Mouse (Mus musculus): ENCODE measurements around the gene Kcnh5. TPM values are rescaled to one million over a fixed set of nuclear protein-coding genes. Genes with fewer than 3 reads are reported as not detected.

Gene Kcnh5
- polyA plus RNA-seq (2012; fragmentation: generic; extraction: Trizol): 0.02 TPM

DNA sequence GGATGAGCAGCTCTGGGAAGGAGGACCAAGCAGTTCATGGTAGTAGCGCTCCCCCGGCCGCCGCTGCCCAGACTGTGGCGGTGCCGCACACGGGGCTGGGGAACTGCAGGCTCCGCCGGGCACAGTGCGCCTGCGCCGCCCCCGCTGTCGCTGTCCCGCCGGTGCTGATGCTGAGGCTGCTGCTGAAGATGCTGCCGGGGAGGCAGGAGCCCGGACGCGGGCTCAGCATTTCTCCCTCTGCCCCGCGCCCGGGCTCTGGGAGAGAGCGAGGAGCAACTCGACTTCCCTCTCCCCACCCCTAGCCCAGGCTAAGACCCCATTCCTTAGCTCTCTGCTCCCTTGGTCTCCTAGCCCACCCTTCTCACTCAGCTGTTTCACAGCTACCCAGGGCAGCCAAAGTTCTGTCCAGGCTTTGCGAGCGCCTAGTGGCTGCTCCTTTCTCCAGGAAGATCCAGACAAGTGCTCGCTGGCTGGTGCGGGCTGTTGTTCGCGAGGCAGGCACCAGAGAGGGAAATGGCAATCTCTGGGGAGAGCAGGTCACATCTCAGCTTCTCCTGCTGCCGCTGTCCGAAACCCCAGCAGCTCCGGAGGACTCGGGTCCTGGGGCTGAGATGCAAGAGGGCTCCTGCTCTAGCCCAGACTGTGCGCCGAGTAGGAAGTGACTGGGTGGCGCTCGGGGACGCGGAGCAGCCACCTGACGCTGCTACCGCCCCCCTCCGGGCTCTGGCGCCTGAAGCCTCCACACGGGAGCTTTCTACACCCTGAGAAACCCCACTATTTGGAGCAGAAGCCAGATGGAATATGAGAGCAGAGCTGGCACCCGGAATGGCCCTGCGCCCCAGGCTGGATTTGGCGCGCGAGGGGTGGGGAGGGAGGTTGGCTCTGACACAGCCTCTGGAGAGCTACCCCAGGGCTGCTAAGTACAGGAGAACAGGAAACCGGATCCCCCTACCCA, at the start of gene Kcnh5:
Gene Kcnh5, minus strand, starts transcription at position 642 of the 955 bp plus-strand sequence.
- H3ac ChIP-seq (ENCODE audit: control insufficient read depth, insufficient read length): no peak within 1 kb of the TSS
- no peak within 1 kb of the TSS for H3K4me2 ChIP-seq (ENCODE audit: low read depth)
- H3K27me3 ChIP-seq (ENCODE audit: control insufficient read depth, insufficient read depth, insufficient read length): peaks cover 13% of the 10 kb centered on the region
- no peak within 1 kb of the TSS for H3K4me3 ChIP-seq
- no peaks in the 10 kb centered on the region for H3K36me3 ChIP-seq (ENCODE audit: control insufficient read depth, insufficient read depth)
- TF ChIP-seq MYOD1 (IDR thresholded peaks at IDR 0.05; ENCODE audit: control insufficient read depth in 1 of 3, insufficient read length in 2 of 3, low read depth in 2 of 3) (no peak), E2F4 (IDR thresholded peaks at IDR 0.05; ENCODE audit: insufficient read depth) (no peak), MYOG (IDR thresholded peaks at IDR 0.05; ENCODE audit: control insufficient read depth in 1 of 3, insufficient read depth in 1 of 3, insufficient read length in 2 of 3, low read depth in 2 of 3) (no peak), REST (IDR thresholded peaks at IDR 0.05; ENCODE audit: insufficient read depth, insufficient read length) (no peak), MAX (IDR thresholded peaks at IDR 0.05; ENCODE audit: low read depth) (no peak), POLR2A (IDR thresholded peaks at IDR 0.05; ENCODE audit: insufficient read length, low read depth) (no peak), TCF12 (IDR thresholded peaks at IDR 0.05; ENCODE audit: insufficient read depth, poor library complexity, severe bottlenecking) (no peak), POLR2AphosphoS2 (IDR thresholded peaks at IDR 0.05; ENCODE audit: insufficient read length, low read depth) (no peak), USF1 (IDR thresholded peaks at IDR 0.05; ENCODE audit: low read depth) (no peak), CEBPB (IDR thresholded peaks at IDR 0.05; ENCODE audit: insufficient read depth, poor library complexity, severe bottlenecking) (no peak), SRF (IDR thresholded peaks at IDR 0.05; ENCODE audit: control insufficient read depth, insufficient read length, low read depth) (no peak), TCF3 (IDR thresholded peaks at IDR 0.05; ENCODE audit: insufficient read length, low read depth) (no peak)
- no peaks in the 10 kb centered on the region for H3K79me2 ChIP-seq (ENCODE audit: control insufficient read depth, insufficient read depth)

DNA sequence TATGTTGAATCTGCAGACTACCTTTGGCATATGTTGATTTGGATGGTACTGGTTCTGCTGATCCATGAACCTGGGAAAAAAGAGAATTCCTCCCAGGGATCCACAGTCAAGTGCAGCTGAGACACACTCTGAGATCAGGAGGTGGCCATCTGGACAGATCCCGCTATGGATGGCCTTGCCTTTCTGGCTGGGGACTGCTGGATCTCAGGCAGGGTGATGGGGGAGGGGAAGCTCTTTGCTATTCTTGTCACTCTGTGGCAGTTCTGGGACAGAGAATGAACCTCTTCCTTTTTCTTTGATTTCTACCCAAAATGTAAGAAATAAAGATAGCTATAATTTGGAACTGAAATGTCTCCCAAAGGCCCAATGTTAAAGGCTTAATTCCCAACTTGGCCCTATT, 46.8 kb upstream of the Kcnh5 start:
- H3K79me2 ChIP-seq (ENCODE audit: control insufficient read depth, insufficient read depth): no peaks in the 10 kb centered on the region
- H3K36me3 ChIP-seq (ENCODE audit: control insufficient read depth, insufficient read depth): no peaks in the 10 kb centered on the region
- H3K27me3 ChIP-seq (ENCODE audit: control insufficient read depth, insufficient read depth, insufficient read length): no peaks in the 10 kb centered on the region
- H3K4me2 ChIP-seq (ENCODE audit: low read depth): no peak overlapping the region
- H3ac ChIP-seq (ENCODE audit: control insufficient read depth, insufficient read length): no peak overlapping the region
- H3K4me3 ChIP-seq: no peak overlapping the region
- TF ChIP-seq TCF12 (IDR thresholded peaks at IDR 0.05; ENCODE audit: insufficient read depth, poor library complexity, severe bottlenecking) (no peak), USF1 (IDR thresholded peaks at IDR 0.05; ENCODE audit: low read depth) (no peak), MAX (IDR thresholded peaks at IDR 0.05; ENCODE audit: low read depth) (no peak), SRF (IDR thresholded peaks at IDR 0.05; ENCODE audit: control insufficient read depth, insufficient read length, low read depth) (no peak), E2F4 (IDR thresholded peaks at IDR 0.05; ENCODE audit: insufficient read depth) (no peak), REST (IDR thresholded peaks at IDR 0.05; ENCODE audit: insufficient read depth, insufficient read length) (no peak), POLR2AphosphoS2 (IDR thresholded peaks at IDR 0.05; ENCODE audit: insufficient read length, low read depth) (no peak), MYOD1 (IDR thresholded peaks at IDR 0.05; ENCODE audit: control insufficient read depth in 1 of 3, insufficient read length in 2 of 3, low read depth in 2 of 3) (no peak), MYOG (IDR thresholded peaks at IDR 0.05; ENCODE audit: control insufficient read depth in 1 of 3, insufficient read depth in 1 of 3, insufficient read length in 2 of 3, low read depth in 2 of 3) (no peak)

DNA sequence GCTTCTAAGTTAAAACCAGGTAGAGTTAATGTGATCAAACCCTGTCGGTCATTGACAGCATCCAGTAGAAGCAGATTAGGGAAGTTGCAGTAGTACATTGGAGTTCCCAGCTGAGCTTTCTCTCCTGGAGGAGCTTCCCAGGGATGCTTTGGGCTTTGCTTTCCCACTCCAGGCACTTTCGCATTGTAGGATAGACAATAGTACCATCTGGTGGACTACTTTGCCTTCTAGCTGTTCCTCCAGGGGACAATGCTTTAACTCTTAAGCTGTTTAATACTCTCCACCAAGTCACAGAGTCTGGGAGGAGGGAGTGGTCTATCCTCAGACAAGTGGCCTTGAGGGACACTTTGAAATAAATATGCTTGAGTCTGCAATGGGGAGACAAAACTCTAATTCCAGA, 12.3 kb upstream of the Kcnh5 start:
- no peak overlapping the region for H3K4me3 ChIP-seq
- H3ac ChIP-seq (ENCODE audit: control insufficient read depth, insufficient read length): no peak overlapping the region
- no peak for TF ChIP-seq E2F4 (IDR thresholded peaks at IDR 0.05; ENCODE audit: insufficient read depth)
- no peak overlapping the region for H3K4me2 ChIP-seq (ENCODE audit: low read depth)
- H3K36me3 ChIP-seq (ENCODE audit: control insufficient read depth, insufficient read depth): no peaks in the 10 kb centered on the region
- no peaks in the 10 kb centered on the region for H3K79me2 ChIP-seq (ENCODE audit: control insufficient read depth, insufficient read depth)
- H3K27me3 ChIP-seq (ENCODE audit: control insufficient read depth, insufficient read depth, insufficient read length): no peaks in the 10 kb centered on the region

DNA sequence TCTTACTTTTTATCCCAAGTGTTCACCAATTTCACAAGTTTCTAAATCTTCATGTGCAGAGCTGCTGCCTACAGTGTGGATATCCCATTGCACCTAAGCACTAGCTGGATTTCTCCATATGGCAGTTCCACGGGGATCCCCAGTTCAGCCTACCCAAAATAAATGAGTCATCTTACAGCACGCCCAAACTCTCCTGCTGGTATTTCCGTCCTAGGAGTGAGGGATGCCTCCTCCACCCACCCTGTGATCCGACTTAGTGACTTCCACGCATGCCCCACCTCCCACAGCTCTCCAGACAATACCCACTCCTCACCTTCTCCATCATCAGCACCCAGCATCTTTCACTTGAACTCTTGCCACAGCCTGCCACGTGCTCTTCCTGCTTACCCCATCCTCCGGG, 5.5 kb upstream of the Kcnh5 start:
- H3K79me2 ChIP-seq (ENCODE audit: control insufficient read depth, insufficient read depth): no peaks in the 10 kb centered on the region
- H3K36me3 ChIP-seq (ENCODE audit: control insufficient read depth, insufficient read depth): no peaks in the 10 kb centered on the region
- no peak overlapping the region for H3ac ChIP-seq (ENCODE audit: control insufficient read depth, insufficient read length)
- TF ChIP-seq CEBPB (IDR thresholded peaks at IDR 0.05; ENCODE audit: insufficient read depth, poor library complexity, severe bottlenecking) (no peak), MYOD1 (IDR thresholded peaks at IDR 0.05; ENCODE audit: control insufficient read depth in 1 of 3, insufficient read length in 2 of 3, low read depth in 2 of 3) (no peak), E2F4 (IDR thresholded peaks at IDR 0.05; ENCODE audit: insufficient read depth) (no peak)
- no peak overlapping the region for H3K4me3 ChIP-seq
- no peak overlapping the region for H3K4me2 ChIP-seq (ENCODE audit: low read depth)
- H3K27me3 ChIP-seq (ENCODE audit: control insufficient read depth, insufficient read depth, insufficient read length): no peaks in the 10 kb centered on the region

DNA sequence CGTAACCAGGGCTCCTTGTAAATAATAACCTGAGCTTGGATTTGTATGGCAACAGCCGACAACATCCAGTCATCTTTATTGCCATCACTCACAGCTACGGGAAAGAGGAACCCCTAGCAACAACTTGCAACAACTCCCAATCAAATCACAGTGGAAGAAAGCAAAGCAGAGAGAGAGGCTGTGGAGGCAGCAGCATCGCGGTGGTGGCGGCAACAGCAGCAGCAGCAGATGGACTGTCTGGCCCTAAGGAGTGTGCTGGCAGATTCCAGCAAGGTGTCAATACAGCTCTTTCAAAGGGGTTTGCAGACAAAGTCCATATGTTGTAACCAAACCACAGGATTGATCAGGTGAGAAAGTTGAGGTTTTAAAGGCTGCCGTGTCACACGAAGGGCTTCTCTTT, 2.4 kb upstream of the Kcnh5 start:
- Histone ChIP-seq H3K27me3 (ENCODE audit: control insufficient read depth, insufficient read depth, insufficient read length) (peaks cover 13% of the 10 kb centered on the region), H3K4me3 (no peak overlapping the region), H3K36me3 (ENCODE audit: control insufficient read depth, insufficient read depth) (no peaks in the 10 kb centered on the region), H3K79me2 (ENCODE audit: control insufficient read depth, insufficient read depth) (no peaks in the 10 kb centered on the region), H3K4me2 (ENCODE audit: low read depth) (no peak overlapping the region), H3ac (ENCODE audit: control insufficient read depth, insufficient read length) (no peak overlapping the region)
- TF ChIP-seq MAX (IDR thresholded peaks at IDR 0.05; ENCODE audit: low read depth): no peak
- TF ChIP-seq TCF12 (IDR thresholded peaks at IDR 0.05; ENCODE audit: insufficient read depth, poor library complexity, severe bottlenecking): no peak
- TF ChIP-seq TCF3 (IDR thresholded peaks at IDR 0.05; ENCODE audit: insufficient read length, low read depth): no peak
- no peak for TF ChIP-seq CEBPB (IDR thresholded peaks at IDR 0.05; ENCODE audit: insufficient read depth, poor library complexity, severe bottlenecking)
- TF ChIP-seq SRF (IDR thresholded peaks at IDR 0.05; ENCODE audit: control insufficient read depth, insufficient read length, low read depth): no peak
- TF ChIP-seq E2F4 (IDR thresholded peaks at IDR 0.05; ENCODE audit: insufficient read depth): no peak
- no peak for TF ChIP-seq POLR2AphosphoS2 (IDR thresholded peaks at IDR 0.05; ENCODE audit: insufficient read length, low read depth)
- no peak for TF ChIP-seq MYOG (IDR thresholded peaks at IDR 0.05; ENCODE audit: control insufficient read depth in 1 of 3, insufficient read depth in 1 of 3, insufficient read length in 2 of 3, low read depth in 2 of 3)
- no peak for TF ChIP-seq MYOD1 (IDR thresholded peaks at IDR 0.05; ENCODE audit: control insufficient read depth in 1 of 3, insufficient read length in 2 of 3, low read depth in 2 of 3)
- TF ChIP-seq REST (IDR thresholded peaks at IDR 0.05; ENCODE audit: insufficient read depth, insufficient read length): no peak
- no peak for TF ChIP-seq USF1 (IDR thresholded peaks at IDR 0.05; ENCODE audit: low read depth)
- TF ChIP-seq POLR2A (IDR thresholded peaks at IDR 0.05; ENCODE audit: insufficient read length, low read depth): no peak
